Mouse (Mus musculus) adrenal gland (tissue): ENCODE measurements around the gene Rpl36.

ENCODE experiments used
- intact Hi-C: fragments of 180-260 bp; cut with DNase I; formaldehyde crosslinking; loops from one replicate; pipeline ENCODE4 v1.15.1; 2025

The Rpl36 gene

GRCm38 (mm10) chr17:56634023-56634422 lies 20.8 kb downstream of the Rpl36 start:
- intact Hi-C loops, result no loop called here

- intact Hi-C loops, result no loop called here
Observed at GRCm38 (mm10) chr17:56643237-56643636, 30.0 kb downstream of the Rpl36 start.

GRCm38 (mm10) chr17:56647546-56647945 lies 34.3 kb downstream of the Rpl36 start:
- intact Hi-C loops, result no loop called here

- intact Hi-C loops, result no loop called here
Observed at GRCm38 (mm10) chr17:56651801-56652200, 38.6 kb downstream of the Rpl36 start.

GRCm38 (mm10) chr17:56654771-56655170 lies 41.6 kb downstream of the Rpl36 start:
- intact Hi-C loops, result no loop called here

GRCm38 (mm10) chr17:56655311-56655710 lies 42.1 kb downstream of the Rpl36 start:
- intact Hi-C loops, result no loop called here

- intact Hi-C loops, result no loop called here
Observed at GRCm38 (mm10) chr17:56656171-56656570, 43.0 kb downstream of the Rpl36 start.

- intact Hi-C loops, result loop anchor here (10.0 kb wide), 1 partner anchor 309 kb away; no protein-coding TSS in a partner anchor
Observed at GRCm38 (mm10) chr17:56663659-56664058, 50.4 kb downstream of the Rpl36 start.
